Mouse (Mus musculus) MEL (cell line): ENCODE data around the gene Stk40.

Experiments
- CTCF ChIP-seq, 3 experiments: IDR thresholded peaks in 2 of 3; conservative IDR thresholded peaks in 1 of 3; 2 replicates each; pipeline ENCODE4 v1.5.1; 2011 to 2012; ENCODE audit warnings: low read length in 3 of 3, low read depth in 2 of 3, mild to moderate bottlenecking in 2 of 3, improper control_type of control experiment in 1 of 3, inconsistent platforms in 1 of 3, mixed read lengths in 1 of 3, moderate library complexity in 1 of 3; ENCODE audit not compliant: control insufficient read depth in 1 of 3, insufficient read depth in 1 of 3, poor library complexity in 1 of 3, severe bottlenecking in 1 of 3
- EP300 ChIP-seq, 2 experiments: IDR thresholded peaks; 2 replicates each; pipeline ENCODE4 v1.6.1; 2011; ENCODE audit warnings: improper control_type of control experiment in 2 of 2, low read length in 2 of 2, low read depth in 1 of 2, mild to moderate bottlenecking in 1 of 2
- GATA1 ChIP-seq: IDR thresholded peaks from 2 replicates; pipeline ENCODE4 v1.6.1; 2011; ENCODE audit warnings: low read depth, low read length, improper control_type of control experiment
- MAX ChIP-seq: IDR thresholded peaks from 2 replicates; pipeline ENCODE4 v1.6.1; 2011; ENCODE audit warnings: low read length, improper control_type of control experiment
- POLR2AphosphoS2 ChIP-seq: IDR thresholded peaks from 2 replicates; pipeline ENCODE4 v1.6.1; 2011; ENCODE audit warnings: low read length, improper control_type of control experiment
- USF1 ChIP-seq: IDR thresholded peaks from 2 replicates; pipeline ENCODE4 v1.6.1; 2014; ENCODE audit warnings: low read depth, mild to moderate bottlenecking, inconsistent platforms, low read length, improper control_type of control experiment, moderate library complexity

DNA sequence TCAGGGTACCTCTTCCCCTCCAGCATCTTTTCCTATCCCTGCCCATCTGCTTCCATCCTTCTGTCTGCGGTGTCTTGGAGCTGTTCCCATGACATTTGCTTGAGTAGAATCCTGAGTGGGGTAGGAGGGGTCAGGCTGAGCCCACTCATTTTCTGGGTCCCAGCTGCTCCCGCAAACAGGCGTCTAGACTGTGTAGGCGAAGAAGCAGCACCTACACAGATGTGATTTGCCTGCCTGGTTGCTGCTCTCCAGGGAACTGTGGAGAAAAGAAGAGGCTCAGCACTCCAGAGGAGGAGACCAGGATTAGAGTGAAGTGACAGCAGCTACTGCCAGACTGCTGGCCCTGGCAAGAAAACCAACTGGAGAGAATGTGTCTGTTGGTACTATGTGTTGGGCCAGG is 14.9 kb downstream of the Stk40 start:
- TF ChIP-seq EP300 (IDR thresholded peaks at IDR 0.05; ENCODE audit: low read depth in 1 of 2, low read length in 2 of 2), result no peak
- no peak for TF ChIP-seq CTCF (IDR thresholded peaks at IDR 0.05 in 2 of 3, conservative IDR thresholded peaks at IDR 0.05 in 1 of 3; ENCODE audit: control insufficient read depth in 1 of 3, insufficient read depth in 1 of 3, low read depth in 2 of 3, low read length in 3 of 3, poor library complexity in 1 of 3, severe bottlenecking in 1 of 3)
- no peak for TF ChIP-seq GATA1
- TF ChIP-seq USF1, result no peak
- no peak for TF ChIP-seq MAX
- no peak for TF ChIP-seq POLR2AphosphoS2
